Mouse (Mus musculus) ES-CJ7 (cell line): ENCODE data around the gene Zbtb8os.

Source experiments
- DNase-seq: peaks from one replicate; pipeline ENCODE4 v3.0.0; 2011; ENCODE audit warnings: low read depth, low spot score

Zbtb8os gene

GRCm38 (mm10) chr4:129335216-129336074, at the start of gene Zbtb8os, which contains the start of gene Rbbp4:
Zbtb8os (plus strand) TSS chr4:129335695.
Rbbp4 (minus strand) TSS chr4:129335370.
- peak; percentile 98 for DNase-seq

- no peak for DNase-seq
Observed at GRCm38 (mm10) chr4:129286001-129286682, 49.4 kb upstream of the Zbtb8os start.

GRCm38 (mm10) chr4:129286683-129287471, 48.6 kb upstream of the Zbtb8os start:
- DNase-seq = peak; percentile 55

GRCm38 (mm10) chr4:129287472-129287981, 48.0 kb upstream of the Zbtb8os start, which contains the start of gene Sync:
Sync (plus strand) TSS chr4:129287617.
- DNase-seq = no peak

- no peak for DNase-seq
Observed at GRCm38 (mm10) chr4:129288067-129288466, 47.4 kb upstream of the Zbtb8os start.

- no peak for DNase-seq
Observed at GRCm38 (mm10) chr4:129289671-129290070, 45.8 kb upstream of the Zbtb8os start.

- no peak for DNase-seq
Observed at GRCm38 (mm10) chr4:129292831-129293230, 42.7 kb upstream of the Zbtb8os start.

GRCm38 (mm10) chr4:129293702-129294101, 41.8 kb upstream of the Zbtb8os start:
- DNase-seq = no peak

- DNase-seq = no peak
Observed at GRCm38 (mm10) chr4:129295188-129295587, 40.3 kb upstream of the Zbtb8os start.

GRCm38 (mm10) chr4:129296066-129296465, 39.4 kb upstream of the Zbtb8os start:
- DNase-seq = no peak

- no peak for DNase-seq
Observed at GRCm38 (mm10) chr4:129297724-129298123, 37.8 kb upstream of the Zbtb8os start.

GRCm38 (mm10) chr4:129299121-129299520, 36.4 kb upstream of the Zbtb8os start:
- DNase-seq = no peak

GRCm38 (mm10) chr4:129303401-129303800, 32.1 kb upstream of the Zbtb8os start:
- DNase-seq = no peak

- no peak for DNase-seq
Observed at GRCm38 (mm10) chr4:129303816-129304215, 31.7 kb upstream of the Zbtb8os start.

- DNase-seq = no peak
Observed at GRCm38 (mm10) chr4:129304306-129304705, 31.2 kb upstream of the Zbtb8os start.

- no peak for DNase-seq
Observed at GRCm38 (mm10) chr4:129307936-129308335, 27.6 kb upstream of the Zbtb8os start.

- DNase-seq = no peak
Observed at GRCm38 (mm10) chr4:129313886-129314285, 21.6 kb upstream of the Zbtb8os start.

GRCm38 (mm10) chr4:129320876-129321275, 14.6 kb upstream of the Zbtb8os start:
- DNase-seq = no peak

- no peak for DNase-seq
Observed at GRCm38 (mm10) chr4:129322042-129322441, 13.5 kb upstream of the Zbtb8os start.

- no peak for DNase-seq
Observed at GRCm38 (mm10) chr4:129323491-129323890, 12.0 kb upstream of the Zbtb8os start.

GRCm38 (mm10) chr4:129324756-129325155, 10.7 kb upstream of the Zbtb8os start:
- no peak for DNase-seq

GRCm38 (mm10) chr4:129326191-129326590, 9.3 kb upstream of the Zbtb8os start:
- no peak for DNase-seq
